Mouse (Mus musculus) midbrain, postnatal 0 days (tissue): Measurements from ENCODE around the gene Far2. TPM values are rescaled to one million over a fixed set of nuclear protein-coding genes. Genes with fewer than 3 reads are reported as not detected.
A peak's percentile ranks its signal among the peaks of the same experiment; 100 is the strongest.
"Not testable (repeated sequence)": the region's sequence is repeated elsewhere in the genome, so short reads cannot be mapped to it uniquely, and the experiment has no call there.

Source experiments
- ATAC-seq: fragments of 200-750 bp; cut with Nextera tagmentation; 2 replicates; pipeline ENCODE4 v1.8.0; 2017; ENCODE audit warnings: moderate number of reproducible peaks, mild to moderate bottlenecking, moderate TSS enrichment, moderate library complexity; ENCODE audit not compliant: low FRiP score
- DNase-seq: peaks from one replicate; pipeline ENCODE4 v3.0.0-alpha.2; 2015; ENCODE audit warnings: low spot score
- H3K27ac ChIP-seq: fragments of 300-500 bp; sonication (generic); 2 replicates; pipeline ENCODE4 v1.5.1; 2014; ENCODE audit warnings: low read depth, mild to moderate bottlenecking, low read length, mixed read lengths
- H3K27me3 ChIP-seq: fragments of 300-500 bp; sonication (generic); 2 replicates; pipeline ENCODE4 v1.6.1; 2014; ENCODE audit warnings: low read length, control low read depth, mixed read lengths; ENCODE audit not compliant: insufficient read depth
- H3K36me3 ChIP-seq: fragments of 300-500 bp; sonication (generic); 2 replicates; pipeline ENCODE4 v1.6.1; 2014; ENCODE audit warnings: low read length, control low read depth, mixed read lengths; ENCODE audit not compliant: insufficient read depth
- H3K4me1 ChIP-seq: fragments of 300-500 bp; sonication (generic); 2 replicates; pipeline ENCODE4 v1.6.1; 2014; ENCODE audit warnings: mild to moderate bottlenecking, control low read depth, antibody characterized with exemption, low read length, mixed read lengths; ENCODE audit not compliant: insufficient read depth
- H3K4me2 ChIP-seq: fragments of 300-500 bp; sonication (generic); 2 replicates; pipeline ENCODE4 v1.6.1; 2014; ENCODE audit warnings: low read depth, mild to moderate bottlenecking, low read length, mixed read lengths; ENCODE audit not compliant: poor library complexity, severe bottlenecking
- H3K4me3 ChIP-seq: fragments of 300-500 bp; sonication (generic); 2 replicates; pipeline ENCODE4 v1.5.1; 2014; ENCODE audit warnings: low read depth, mild to moderate bottlenecking, low read length, moderate library complexity
- H3K9ac ChIP-seq: fragments of 300-500 bp; sonication (generic); replicated peaks from 2 replicates; pipeline ENCODE4 v1.6.1; 2014; ENCODE audit warnings: mild to moderate bottlenecking, low read length, moderate library complexity, mixed read lengths; ENCODE audit not compliant: poor library complexity, severe bottlenecking
- H3K9me3 ChIP-seq: fragments of 300-500 bp; sonication (generic); 2 replicates; pipeline ENCODE4 v1.6.1; 2016; ENCODE audit warnings: low read length, control low read depth
- CTCF ChIP-seq: IDR thresholded peaks from 2 replicates; pipeline ENCODE4 v1.5.1; 2016; ENCODE audit warnings: antibody characterized with exemption, mild to moderate bottlenecking
- WGBS: fragments of 180-500 bp; shearing (Covaris S2); extraction: QIAGEN DNeasy Blood & Tissue Kit; methylation state at CpG from one replicate; pipeline ENCODE4 v1.1.7; 2014; 5-methylcytosine and 5-hydroxymethylcytosine counted together
- polyA plus RNA-seq: library from polyadenylated mRNA; unstranded; fragments of >200 nt; fragmentation: Nextera tagmentation; extraction: Ambion mirVana; gene quantifications from 2 replicates; pipeline ENCODE4 v1.2.1, GENCODE M21; 2015
- total RNA-seq: library from RNA; depleted of rRNA; stranded (reverse); fragments of >200 nt; gene quantifications from 2 replicates; pipeline ENCODE4 v1.2.3, GENCODE M21; 2014

The Far2 gene
- total and polyA plus RNA-seq, 2 experiments from 2014 or later = 34.9 to 40.2 TPM

GRCm38 (mm10) chr6:148132314-148132713 is 85.3 kb downstream of the Far2 start:
- ATAC-seq (no peak), DNase-seq (peak; percentile 8)
- Histone ChIP-seq H3K27ac (no peak overlapping the region), H3K4me2 (no peak overlapping the region), H3K4me1 (no peaks in the 10 kb centered on the region), H3K4me3 (no peak overlapping the region), H3K9ac (0 out of 2 replicates have a peak overlapping the region, but pooled peaks have one; percentile 2), H3K27me3 (no peaks in the 10 kb centered on the region), H3K9me3 (no peaks in the 10 kb centered on the region), H3K36me3 (no peaks in the 10 kb centered on the region)
- WGBS = 21% methylated on average over 10 of the region's 10 CpGs
- TF ChIP-seq CTCF = no peak

GRCm38 (mm10) chr6:148133536-148133935 is 86.5 kb downstream of the Far2 start:
- Histone ChIP-seq H3K27ac (no peak overlapping the region), H3K4me1 (no peaks in the 10 kb centered on the region), H3K4me3 (no peak overlapping the region), H3K9ac (no peak overlapping the region), H3K9me3 (no peaks in the 10 kb centered on the region), H3K27me3 (no peaks in the 10 kb centered on the region), H3K4me2 (no peak overlapping the region), H3K36me3 (no peaks in the 10 kb centered on the region)
- DNase-seq = no peak
- TF ChIP-seq CTCF = no peak
- ATAC-seq = no peak

GRCm38 (mm10) chr6:148135769-148136382 is 88.8 kb downstream of the Far2 start:
- Histone ChIP-seq H3K4me2 (no peak overlapping the region), H3K27me3 (no peaks in the 10 kb centered on the region), H3K9me3 (no peaks in the 10 kb centered on the region), H3K36me3 (no peaks in the 10 kb centered on the region), H3K4me3 (no peak overlapping the region), H3K4me1 (no peaks in the 10 kb centered on the region), H3K9ac (no peak overlapping the region), H3K27ac (no peak overlapping the region)
- ATAC-seq (peak; percentile 85), DNase-seq (peak; percentile 87)
- peak; percentile 95 for TF ChIP-seq CTCF
- 29% methylated on average over 9 of the region's 9 CpGs for WGBS

GRCm38 (mm10) chr6:148139288-148139995 is 92.4 kb downstream of the Far2 start:
- ATAC-seq (no peak), DNase-seq (no peak)
- H3K4me1 ChIP-seq = no peaks in the 10 kb centered on the region
- H3K4me3 ChIP-seq = no peak overlapping the region
- H3K27me3 ChIP-seq = no peaks in the 10 kb centered on the region
- H3K9me3 ChIP-seq = no peaks in the 10 kb centered on the region
- H3K4me2 ChIP-seq = no peak overlapping the region
- H3K9ac ChIP-seq = no peak overlapping the region
- 91% methylated on average over 6 of the region's 6 CpGs for WGBS
- TF ChIP-seq CTCF = no peak
- H3K36me3 ChIP-seq = no peaks in the 10 kb centered on the region
- H3K27ac ChIP-seq = no peak overlapping the region

GRCm38 (mm10) chr6:148141874-148142273 is 94.8 kb downstream of the Far2 start:
- no peak for DNase-seq
- H3K4me2 ChIP-seq = no peak overlapping the region

GRCm38 (mm10) chr6:148142421-148142820 is 95.4 kb downstream of the Far2 start:
- Histone ChIP-seq H3K4me1 (no peaks in the 10 kb centered on the region), H3K27ac (no peak overlapping the region), H3K4me3 (no peak overlapping the region), H3K9me3 (no peaks in the 10 kb centered on the region), H3K4me2 (no peak overlapping the region), H3K36me3 (no peaks in the 10 kb centered on the region), H3K9ac (no peak overlapping the region), H3K27me3 (no peaks in the 10 kb centered on the region)
- ATAC-seq (no peak), DNase-seq (no peak)
- no peak for TF ChIP-seq CTCF
- WGBS = 96% methylated on average over 1 of the region's 1 CpGs

More at GRCm38 (mm10) chr6:148141874-148142273, 94.8 kb downstream of the Far2 start:
- no peak for ATAC-seq
- Histone ChIP-seq H3K4me3 (no peak overlapping the region), H3K27ac (no peak overlapping the region), H3K9ac (no peak overlapping the region), H3K9me3 (no peaks in the 10 kb centered on the region), H3K36me3 (no peaks in the 10 kb centered on the region), H3K27me3 (no peaks in the 10 kb centered on the region), H3K4me1 (no peaks in the 10 kb centered on the region)
- peak; percentile 24 for TF ChIP-seq CTCF
- WGBS = 86% methylated on average over 5 of the region's 5 CpGs

- H3K36me3 ChIP-seq, H3K4me3 ChIP-seq, DNase-seq, H3K4me2 ChIP-seq, H3K9ac ChIP-seq, H3K27me3 ChIP-seq, H3K4me1 ChIP-seq, H3K9me3 ChIP-seq, H3K27ac ChIP-seq, ATAC-seq: not testable (repeated sequence)
- 67% methylated on average over 4 of the region's 4 CpGs for WGBS
Measured at GRCm38 (mm10) chr6:148152305-148152704, 105.2 kb downstream of the Far2 start.
